12 mouse cellular contexts compared by ENCODE assay signal in genomic region chr12:25628081-25628480, GRCm38 (mm10).
"Had no signal": no experiment of that assay in that cellular context is flagged by ENCODE, and none has a peak within 500 bp of the region (broad histone marks: within the 10 kb centered on the region; RNA-seq: fewer than 3 reads in every experiment).

No protein-coding gene starts in this region.

- DNase-seq: retina, postnatal 1 day; right cerebral cortex, adult 18-20 months; right cerebral cortex, postnatal 14 days; right cerebral cortex, postnatal 25 days; right cerebral cortex, postnatal 4 days; spleen, adult 18-20 months; thymus, adult 18-20 months; thymus, adult 2 months; thymus, postnatal 14 days; thymus, postnatal 25 days; thymus, postnatal 36 days; thymus, postnatal 4 days had no signal
